Mouse (Mus musculus): ENCODE results near the gene Nova2. TPM values are rescaled to one million over a fixed set of nuclear protein-coding genes. Genes with fewer than 3 reads are reported as not detected.

Gene Nova2
- polyA plus RNA-seq, 1 experiment = 0.06 TPM

DNA sequence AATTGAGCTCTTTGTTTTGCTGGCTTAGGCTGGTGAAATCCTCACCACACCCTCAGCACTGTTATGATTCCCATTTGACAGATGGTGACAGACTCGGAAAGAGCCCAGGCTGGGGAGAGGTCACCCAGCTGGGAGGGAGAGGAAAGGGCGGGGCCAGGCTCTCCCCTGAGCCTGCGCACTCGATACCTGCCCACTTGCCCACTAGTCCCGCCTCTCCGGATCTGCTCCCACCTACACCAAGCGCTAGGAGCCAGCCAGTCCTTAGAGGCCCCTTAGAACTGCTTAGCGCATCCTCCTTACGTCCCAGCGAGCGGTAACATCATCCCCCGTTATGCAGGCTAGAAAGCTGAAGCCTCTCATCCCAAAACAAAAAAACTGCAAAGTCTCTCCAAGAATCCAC lies 4.6 kb upstream of the Nova2 start:
- H3K27me3 ChIP-seq (ENCODE audit: control insufficient read depth, insufficient read depth, insufficient read length) = peaks cover 12% of the 10 kb centered on the region
- H3K4me3 ChIP-seq = no peak overlapping the region
- H3K79me2 ChIP-seq (ENCODE audit: control insufficient read depth, insufficient read depth) = no peaks in the 10 kb centered on the region
- H3K4me2 ChIP-seq (ENCODE audit: low read depth) = peak overlapping the region; percentile 58
- no peaks in the 10 kb centered on the region for H3K36me3 ChIP-seq (ENCODE audit: control insufficient read depth, insufficient read depth)
- TF ChIP-seq TCF3 (IDR thresholded peaks at IDR 0.05; ENCODE audit: insufficient read length, low read depth) (no peak), MAX (IDR thresholded peaks at IDR 0.05; ENCODE audit: low read depth) (no peak), SRF (IDR thresholded peaks at IDR 0.05; ENCODE audit: control insufficient read depth, insufficient read length, low read depth) (no peak), MYOD1 (IDR thresholded peaks at IDR 0.05; ENCODE audit: control insufficient read depth in 1 of 3, insufficient read length in 2 of 3, low read depth in 2 of 3) (no peak), USF1 (IDR thresholded peaks at IDR 0.05; ENCODE audit: low read depth) (no peak), POLR2A (IDR thresholded peaks at IDR 0.05; ENCODE audit: insufficient read length, low read depth) (no peak), REST (IDR thresholded peaks at IDR 0.05; ENCODE audit: insufficient read depth, insufficient read length) (no peak), CEBPB (IDR thresholded peaks at IDR 0.05; ENCODE audit: insufficient read depth, poor library complexity, severe bottlenecking) (no peak), POLR2AphosphoS2 (IDR thresholded peaks at IDR 0.05; ENCODE audit: insufficient read length, low read depth) (no peak), MYOG (IDR thresholded peaks at IDR 0.05; ENCODE audit: control insufficient read depth in 1 of 3, insufficient read depth in 1 of 3, insufficient read length in 2 of 3, low read depth in 2 of 3) (no peak), E2F4 (IDR thresholded peaks at IDR 0.05; ENCODE audit: insufficient read depth) (no peak), TCF12 (IDR thresholded peaks at IDR 0.05; ENCODE audit: insufficient read depth, poor library complexity, severe bottlenecking) (no peak)
- no peak overlapping the region for H3ac ChIP-seq (ENCODE audit: control insufficient read depth, insufficient read length)

DNA sequence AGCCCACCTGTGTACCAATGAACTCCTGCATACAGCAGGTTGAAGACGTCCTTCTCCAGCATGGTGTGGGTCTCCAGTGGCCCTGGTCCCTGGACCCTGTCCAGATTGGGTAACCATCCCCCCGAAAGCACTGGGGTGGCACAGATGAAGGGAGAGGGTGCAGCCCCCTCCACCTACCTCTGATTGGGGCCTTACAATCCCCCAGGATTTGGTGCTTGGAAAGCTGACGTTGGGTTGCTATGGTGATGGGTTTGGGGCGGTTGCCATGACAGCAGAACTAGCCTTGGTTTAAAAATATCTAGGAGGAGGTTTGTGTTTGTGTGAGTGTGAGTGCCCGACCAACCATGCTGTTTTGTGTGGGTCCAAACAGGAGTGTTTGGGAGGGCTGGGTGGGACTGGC lies 2.9 kb upstream of the Nova2 start:
- H3K36me3 ChIP-seq (ENCODE audit: control insufficient read depth, insufficient read depth) = no peaks in the 10 kb centered on the region
- peaks cover 21% of the 10 kb centered on the region for H3K27me3 ChIP-seq (ENCODE audit: control insufficient read depth, insufficient read depth, insufficient read length)
- TF ChIP-seq E2F4 (IDR thresholded peaks at IDR 0.05; ENCODE audit: insufficient read depth) = no peak
- TF ChIP-seq MYOD1 (IDR thresholded peaks at IDR 0.05; ENCODE audit: control insufficient read depth in 1 of 3, insufficient read length in 2 of 3, low read depth in 2 of 3) = no peak
- TF ChIP-seq USF1 (IDR thresholded peaks at IDR 0.05; ENCODE audit: low read depth) = no peak
- no peak for TF ChIP-seq TCF12 (IDR thresholded peaks at IDR 0.05; ENCODE audit: insufficient read depth, poor library complexity, severe bottlenecking)
- no peak for TF ChIP-seq SRF (IDR thresholded peaks at IDR 0.05; ENCODE audit: control insufficient read depth, insufficient read length, low read depth)
- no peak for TF ChIP-seq POLR2AphosphoS2 (IDR thresholded peaks at IDR 0.05; ENCODE audit: insufficient read length, low read depth)
- TF ChIP-seq POLR2A (IDR thresholded peaks at IDR 0.05; ENCODE audit: insufficient read length, low read depth) = no peak
- no peak for TF ChIP-seq MAX (IDR thresholded peaks at IDR 0.05; ENCODE audit: low read depth)
- TF ChIP-seq REST (IDR thresholded peaks at IDR 0.05; ENCODE audit: insufficient read depth, insufficient read length) = no peak
- no peak for TF ChIP-seq CEBPB (IDR thresholded peaks at IDR 0.05; ENCODE audit: insufficient read depth, poor library complexity, severe bottlenecking)
- no peak for TF ChIP-seq MYOG (IDR thresholded peaks at IDR 0.05; ENCODE audit: control insufficient read depth in 1 of 3, insufficient read depth in 1 of 3, insufficient read length in 2 of 3, low read depth in 2 of 3)
- TF ChIP-seq TCF3 (IDR thresholded peaks at IDR 0.05; ENCODE audit: insufficient read length, low read depth) = no peak
- no peak overlapping the region for H3K4me2 ChIP-seq (ENCODE audit: low read depth)
- no peaks in the 10 kb centered on the region for H3K79me2 ChIP-seq (ENCODE audit: control insufficient read depth, insufficient read depth)
- no peak overlapping the region for H3K4me3 ChIP-seq
- no peak overlapping the region for H3ac ChIP-seq (ENCODE audit: control insufficient read depth, insufficient read length)

DNA sequence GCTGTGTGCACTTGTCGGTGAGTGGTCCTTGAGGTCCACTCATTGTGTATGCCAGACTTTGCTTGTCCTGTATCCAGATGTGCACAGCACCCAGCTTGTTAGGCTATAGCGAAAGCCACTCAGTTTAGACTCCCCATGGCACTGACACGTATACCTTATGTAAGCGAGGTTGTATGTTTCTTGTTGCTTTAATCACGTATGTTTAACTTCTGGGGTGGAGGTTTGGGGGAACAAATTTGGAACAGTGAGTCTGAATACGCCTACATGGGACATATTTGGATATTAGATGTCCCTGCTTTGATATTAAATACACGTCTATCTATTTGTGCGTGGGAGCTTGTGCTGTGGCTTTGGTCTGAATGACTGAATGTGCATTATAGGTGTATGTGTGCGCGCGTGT lies 2.4 kb upstream of the Nova2 start:
- Histone ChIP-seq H3K36me3 (ENCODE audit: control insufficient read depth, insufficient read depth) (no peaks in the 10 kb centered on the region), H3K4me3 (no peak overlapping the region), H3K27me3 (ENCODE audit: control insufficient read depth, insufficient read depth, insufficient read length) (peaks cover 21% of the 10 kb centered on the region), H3K4me2 (ENCODE audit: low read depth) (no peak overlapping the region), H3K79me2 (ENCODE audit: control insufficient read depth, insufficient read depth) (no peaks in the 10 kb centered on the region), H3ac (ENCODE audit: control insufficient read depth, insufficient read length) (no peak overlapping the region)
- TF ChIP-seq USF1 (IDR thresholded peaks at IDR 0.05; ENCODE audit: low read depth) (no peak), REST (IDR thresholded peaks at IDR 0.05; ENCODE audit: insufficient read depth, insufficient read length) (no peak), MAX (IDR thresholded peaks at IDR 0.05; ENCODE audit: low read depth) (no peak), POLR2A (IDR thresholded peaks at IDR 0.05; ENCODE audit: insufficient read length, low read depth) (no peak), MYOD1 (IDR thresholded peaks at IDR 0.05; ENCODE audit: control insufficient read depth in 1 of 3, insufficient read length in 2 of 3, low read depth in 2 of 3) (no peak), TCF12 (IDR thresholded peaks at IDR 0.05; ENCODE audit: insufficient read depth, poor library complexity, severe bottlenecking) (no peak), POLR2AphosphoS2 (IDR thresholded peaks at IDR 0.05; ENCODE audit: insufficient read length, low read depth) (no peak)

DNA sequence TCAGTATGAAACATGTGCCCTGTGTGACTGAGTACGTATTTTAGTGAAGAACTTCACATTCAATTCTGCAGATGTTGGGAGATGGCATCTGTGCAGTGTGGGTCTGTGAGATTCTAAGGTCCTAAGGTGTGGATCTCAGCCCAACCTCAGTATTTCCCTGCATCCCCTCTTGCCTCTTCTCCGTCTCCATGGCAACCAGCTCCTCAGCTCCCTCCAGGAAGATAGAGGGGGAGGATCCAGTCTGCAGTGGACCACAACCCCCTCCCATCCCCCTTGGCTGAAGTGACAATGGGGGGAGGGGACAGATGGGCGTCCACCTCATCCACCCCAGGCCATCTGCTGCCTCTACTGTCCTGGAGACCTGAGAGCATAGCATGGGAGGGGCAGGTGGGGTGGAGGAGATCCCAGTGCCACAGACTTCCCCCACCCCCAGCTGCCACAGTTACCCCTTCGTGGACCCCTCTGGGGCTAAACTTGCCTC lies 1.9 kb upstream of the Nova2 start:
- no peaks in the 10 kb centered on the region for H3K36me3 ChIP-seq (ENCODE audit: control insufficient read depth, insufficient read depth)
- no peak overlapping the region for H3K4me3 ChIP-seq
- no peak overlapping the region for H3ac ChIP-seq (ENCODE audit: control insufficient read depth, insufficient read length)
- TF ChIP-seq REST (IDR thresholded peaks at IDR 0.05; ENCODE audit: insufficient read depth, insufficient read length) = no peak
- no peak for TF ChIP-seq TCF3 (IDR thresholded peaks at IDR 0.05; ENCODE audit: insufficient read length, low read depth)
- no peak for TF ChIP-seq MAX (IDR thresholded peaks at IDR 0.05; ENCODE audit: low read depth)
- no peak for TF ChIP-seq MYOD1 (IDR thresholded peaks at IDR 0.05; ENCODE audit: control insufficient read depth in 1 of 3, insufficient read length in 2 of 3, low read depth in 2 of 3)
- TF ChIP-seq POLR2A (IDR thresholded peaks at IDR 0.05; ENCODE audit: insufficient read length, low read depth) = no peak
- no peak for TF ChIP-seq E2F4 (IDR thresholded peaks at IDR 0.05; ENCODE audit: insufficient read depth)
- no peak for TF ChIP-seq MYOG (IDR thresholded peaks at IDR 0.05; ENCODE audit: control insufficient read depth in 1 of 3, insufficient read depth in 1 of 3, insufficient read length in 2 of 3, low read depth in 2 of 3)
- no peaks in the 10 kb centered on the region for H3K79me2 ChIP-seq (ENCODE audit: control insufficient read depth, insufficient read depth)
- peaks cover 21% of the 10 kb centered on the region for H3K27me3 ChIP-seq (ENCODE audit: control insufficient read depth, insufficient read depth, insufficient read length)
- no peak overlapping the region for H3K4me2 ChIP-seq (ENCODE audit: low read depth)

DNA sequence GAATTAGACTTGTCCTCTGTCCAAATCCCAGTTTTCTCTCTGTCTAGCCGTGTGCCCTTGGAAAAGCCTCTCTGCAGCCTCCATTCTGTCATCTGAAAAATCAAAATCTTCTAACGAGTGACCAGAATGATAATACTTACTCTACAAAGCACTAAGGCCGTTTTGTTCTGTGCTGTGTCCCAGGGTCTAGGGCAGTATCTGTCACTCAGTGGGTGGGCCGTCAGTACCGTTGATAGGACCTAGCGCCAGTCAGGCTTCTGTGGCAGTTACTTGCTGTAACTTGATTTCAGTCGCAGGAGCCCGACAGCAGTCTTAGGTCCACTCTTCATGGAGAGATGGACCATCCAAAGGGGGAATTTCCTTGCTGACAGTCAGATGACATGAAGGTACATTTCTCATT lies 1.4 kb upstream of the Nova2 start:
- TF ChIP-seq E2F4 (IDR thresholded peaks at IDR 0.05; ENCODE audit: insufficient read depth) = no peak
- no peak for TF ChIP-seq TCF12 (IDR thresholded peaks at IDR 0.05; ENCODE audit: insufficient read depth, poor library complexity, severe bottlenecking)
- no peak for TF ChIP-seq USF1 (IDR thresholded peaks at IDR 0.05; ENCODE audit: low read depth)
- TF ChIP-seq MYOG (IDR thresholded peaks at IDR 0.05; ENCODE audit: control insufficient read depth in 1 of 3, insufficient read depth in 1 of 3, insufficient read length in 2 of 3, low read depth in 2 of 3) = no peak
- TF ChIP-seq MYOD1 (IDR thresholded peaks at IDR 0.05; ENCODE audit: control insufficient read depth in 1 of 3, insufficient read length in 2 of 3, low read depth in 2 of 3) = no peak
- no peak for TF ChIP-seq REST (IDR thresholded peaks at IDR 0.05; ENCODE audit: insufficient read depth, insufficient read length)
- no peak for TF ChIP-seq MAX (IDR thresholded peaks at IDR 0.05; ENCODE audit: low read depth)
- TF ChIP-seq TCF3 (IDR thresholded peaks at IDR 0.05; ENCODE audit: insufficient read length, low read depth) = no peak
- TF ChIP-seq SRF (IDR thresholded peaks at IDR 0.05; ENCODE audit: control insufficient read depth, insufficient read length, low read depth) = no peak
- no peak for TF ChIP-seq POLR2A (IDR thresholded peaks at IDR 0.05; ENCODE audit: insufficient read length, low read depth)
- no peak for TF ChIP-seq CEBPB (IDR thresholded peaks at IDR 0.05; ENCODE audit: insufficient read depth, poor library complexity, severe bottlenecking)
- TF ChIP-seq POLR2AphosphoS2 (IDR thresholded peaks at IDR 0.05; ENCODE audit: insufficient read length, low read depth) = no peak
- Histone ChIP-seq H3K4me2 (ENCODE audit: low read depth) (no peak overlapping the region), H3K27me3 (ENCODE audit: control insufficient read depth, insufficient read depth, insufficient read length) (peaks cover 21% of the 10 kb centered on the region), H3K4me3 (no peak overlapping the region), H3K79me2 (ENCODE audit: control insufficient read depth, insufficient read depth) (no peaks in the 10 kb centered on the region), H3ac (ENCODE audit: control insufficient read depth, insufficient read length) (no peak overlapping the region), H3K36me3 (ENCODE audit: control insufficient read depth, insufficient read depth) (no peaks in the 10 kb centered on the region)
